Mouse (Mus musculus): ENCODE results near the gene Sema4d.

Gene Sema4d

DNA sequence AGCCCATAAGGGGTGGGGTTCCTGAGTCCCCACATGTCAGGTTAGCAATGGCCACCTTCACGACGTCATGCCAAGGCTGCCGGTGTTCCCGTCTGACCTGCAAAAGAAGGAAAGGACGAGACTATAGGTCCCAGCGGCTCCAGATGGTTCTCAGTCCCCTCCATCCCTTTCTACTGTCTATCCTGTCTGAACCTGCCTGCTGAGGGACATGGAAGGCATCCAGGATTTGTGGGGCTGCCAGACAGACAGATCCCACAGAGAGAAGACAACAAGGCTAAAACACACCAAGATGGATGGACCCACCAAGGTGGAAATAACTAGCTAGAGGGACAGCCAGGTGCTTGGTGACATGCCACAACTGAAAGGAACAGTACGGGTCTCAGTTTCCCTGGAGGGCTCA lies 68.1 kb downstream of the Sema4d start:
- DNase-seq, result no peak

DNA sequence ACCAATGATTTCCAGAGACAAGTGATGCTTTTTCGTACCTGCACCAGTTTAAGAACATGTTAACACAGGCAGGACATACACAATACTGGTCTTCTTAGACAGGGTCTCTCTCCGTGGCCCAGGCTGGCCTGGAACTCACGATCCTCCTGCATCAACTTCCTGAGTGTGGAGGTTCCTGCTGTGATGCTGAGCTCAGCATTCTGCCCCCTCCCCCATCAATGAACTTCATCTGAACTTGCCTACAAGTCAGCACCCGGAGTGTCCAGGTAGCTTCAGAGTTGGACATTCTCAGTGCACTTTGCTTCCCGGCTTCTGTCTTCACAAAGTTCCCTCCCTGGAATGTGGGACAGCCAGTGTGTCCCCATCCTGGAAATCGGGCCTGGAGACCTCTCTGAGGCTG lies 69.0 kb downstream of the Sema4d start:
- no peak for DNase-seq

DNA sequence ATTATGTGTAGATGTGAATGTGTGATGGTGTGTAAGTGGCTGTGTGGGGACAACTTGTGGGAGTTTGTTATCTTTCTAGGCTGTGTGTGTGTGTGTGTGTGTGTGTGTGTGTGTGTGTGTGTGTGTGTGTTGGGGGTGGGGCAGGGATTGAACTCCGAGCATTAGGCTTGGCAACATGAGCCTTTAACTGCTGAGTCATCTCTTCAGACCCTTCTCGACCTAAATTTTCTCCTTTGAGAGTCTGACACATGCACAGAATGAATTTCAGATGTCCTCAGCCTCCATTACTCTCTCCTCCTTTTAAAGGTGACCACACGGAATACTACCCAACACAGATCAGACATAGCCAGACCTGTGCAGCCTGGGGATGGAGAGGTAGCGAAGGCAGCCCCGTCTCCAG lies 70.4 kb downstream of the Sema4d start:
- DNase-seq, result no peak

DNA sequence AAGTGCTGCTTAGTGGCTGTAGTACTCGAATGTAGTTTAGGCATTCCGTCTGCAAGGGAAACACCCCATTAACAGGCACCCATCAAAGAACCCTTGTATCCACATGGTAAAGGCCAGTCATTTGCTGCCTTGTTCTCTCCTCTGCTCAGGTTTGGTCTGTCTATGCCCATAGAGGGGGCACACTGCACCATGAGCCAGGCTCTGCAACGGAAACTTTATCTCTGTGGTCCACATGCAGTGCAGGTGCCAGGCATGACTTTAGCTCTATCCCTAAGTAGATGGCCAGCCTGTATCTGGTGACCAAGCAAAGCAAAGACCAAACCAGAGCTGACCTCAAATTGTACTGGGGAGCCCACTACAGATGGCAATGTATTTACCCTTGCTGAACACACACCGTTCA lies 73.0 kb downstream of the Sema4d start:
- DNase-seq, result no peak

DNA sequence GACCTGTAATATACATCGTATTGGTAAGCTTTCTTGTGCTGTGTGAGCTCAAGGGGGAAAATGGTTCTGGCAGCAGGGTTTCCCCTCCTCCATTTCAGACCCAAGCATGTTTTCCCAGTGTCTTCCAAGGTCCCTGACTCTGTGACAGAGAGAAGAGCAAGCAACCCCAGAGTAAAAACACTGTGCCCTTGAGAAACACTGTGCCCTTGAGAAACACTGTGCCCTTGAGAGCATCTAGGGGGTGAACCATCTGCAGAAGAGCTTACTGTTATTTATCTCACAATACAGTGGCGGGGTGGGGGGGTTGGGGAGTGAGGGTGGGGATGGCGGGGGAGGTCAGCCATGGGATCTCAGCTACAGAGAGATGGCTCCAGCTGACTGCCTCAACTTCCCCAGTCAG lies 74.3 kb downstream of the Sema4d start:
- DNase-seq, result no peak

DNA sequence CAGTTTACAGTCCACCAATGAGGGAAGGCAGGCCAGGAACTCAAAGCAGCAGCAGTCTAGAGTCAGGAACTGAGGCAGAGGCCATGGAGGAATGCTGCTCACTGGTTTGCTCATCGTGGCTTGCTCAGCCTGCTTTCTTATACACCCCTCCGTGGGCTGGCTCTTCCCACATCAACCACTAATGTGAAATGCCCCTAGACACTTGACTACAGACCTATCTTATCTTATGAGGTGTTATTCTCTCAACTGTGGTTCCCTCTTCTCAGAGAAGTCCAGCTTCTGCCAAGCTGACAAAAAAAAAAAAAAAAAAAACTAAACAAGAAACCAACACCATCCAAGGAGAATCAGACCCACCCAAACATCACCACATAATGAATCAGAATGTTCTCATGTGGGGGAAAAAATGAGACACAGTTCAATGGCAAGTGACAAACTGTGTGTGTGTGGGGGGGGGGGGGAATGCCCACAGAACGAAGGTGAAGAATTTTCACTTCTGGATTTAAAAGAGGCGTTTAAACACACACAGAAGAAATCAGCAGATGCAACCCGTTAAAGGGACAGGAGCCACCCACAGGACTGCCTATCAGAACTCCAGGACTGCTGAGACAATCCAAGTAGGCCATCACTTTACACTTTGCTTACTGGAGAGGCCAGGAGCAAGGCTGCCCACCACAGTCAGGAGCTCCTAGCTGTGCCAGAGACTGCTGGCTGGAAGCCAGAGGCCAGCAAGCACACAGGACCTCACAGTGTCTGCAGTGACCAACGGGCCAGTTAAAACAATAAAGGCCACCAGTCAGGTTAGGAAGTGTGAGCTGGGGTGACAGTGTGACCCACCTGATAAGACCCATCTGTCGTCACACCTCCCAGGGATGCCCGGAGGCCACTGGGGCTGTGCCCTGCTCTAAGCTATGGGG lies 76.9 kb downstream of the Sema4d start:
- DNase-seq, result no peak

DNA sequence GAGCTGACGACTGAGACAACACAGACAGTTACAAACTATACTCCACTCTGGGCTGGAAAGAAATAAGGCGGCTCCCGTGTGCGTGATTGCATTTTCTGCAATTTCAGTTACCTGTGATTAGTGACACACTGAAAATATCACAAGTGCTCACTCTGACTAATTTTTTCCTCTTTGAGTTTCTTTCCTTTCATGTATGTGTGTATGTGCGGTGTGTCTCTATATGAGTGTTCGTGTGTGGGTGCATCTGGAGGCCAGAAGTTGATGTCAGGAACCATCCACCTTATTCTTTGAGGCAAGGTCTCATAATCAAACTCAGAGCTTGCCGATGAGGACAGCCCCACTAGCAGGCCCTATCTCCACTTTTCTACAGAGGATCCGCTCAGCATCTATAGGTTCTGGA lies 81.5 kb downstream of the Sema4d start:
- no peak for DNase-seq

DNA sequence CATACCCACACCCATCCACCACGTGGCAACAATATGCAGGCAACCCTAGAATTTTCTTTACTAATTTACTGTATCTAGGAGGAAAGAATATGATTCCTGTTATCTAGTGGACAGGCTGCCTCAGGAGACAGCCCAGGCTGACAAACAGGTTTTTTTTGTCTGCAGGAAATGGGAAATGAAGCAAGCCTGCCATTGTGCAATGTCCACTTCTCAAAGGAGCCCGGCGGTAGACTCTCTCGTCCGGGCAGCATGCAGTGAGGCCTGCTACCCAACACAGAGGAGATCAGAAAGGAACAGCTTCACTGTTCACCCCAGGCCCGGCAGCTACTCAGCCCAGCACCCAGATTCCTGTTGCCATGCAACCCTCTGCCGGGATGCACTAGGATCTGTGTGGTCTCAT lies 82.8 kb downstream of the Sema4d start:
- DNase-seq, result no peak

DNA sequence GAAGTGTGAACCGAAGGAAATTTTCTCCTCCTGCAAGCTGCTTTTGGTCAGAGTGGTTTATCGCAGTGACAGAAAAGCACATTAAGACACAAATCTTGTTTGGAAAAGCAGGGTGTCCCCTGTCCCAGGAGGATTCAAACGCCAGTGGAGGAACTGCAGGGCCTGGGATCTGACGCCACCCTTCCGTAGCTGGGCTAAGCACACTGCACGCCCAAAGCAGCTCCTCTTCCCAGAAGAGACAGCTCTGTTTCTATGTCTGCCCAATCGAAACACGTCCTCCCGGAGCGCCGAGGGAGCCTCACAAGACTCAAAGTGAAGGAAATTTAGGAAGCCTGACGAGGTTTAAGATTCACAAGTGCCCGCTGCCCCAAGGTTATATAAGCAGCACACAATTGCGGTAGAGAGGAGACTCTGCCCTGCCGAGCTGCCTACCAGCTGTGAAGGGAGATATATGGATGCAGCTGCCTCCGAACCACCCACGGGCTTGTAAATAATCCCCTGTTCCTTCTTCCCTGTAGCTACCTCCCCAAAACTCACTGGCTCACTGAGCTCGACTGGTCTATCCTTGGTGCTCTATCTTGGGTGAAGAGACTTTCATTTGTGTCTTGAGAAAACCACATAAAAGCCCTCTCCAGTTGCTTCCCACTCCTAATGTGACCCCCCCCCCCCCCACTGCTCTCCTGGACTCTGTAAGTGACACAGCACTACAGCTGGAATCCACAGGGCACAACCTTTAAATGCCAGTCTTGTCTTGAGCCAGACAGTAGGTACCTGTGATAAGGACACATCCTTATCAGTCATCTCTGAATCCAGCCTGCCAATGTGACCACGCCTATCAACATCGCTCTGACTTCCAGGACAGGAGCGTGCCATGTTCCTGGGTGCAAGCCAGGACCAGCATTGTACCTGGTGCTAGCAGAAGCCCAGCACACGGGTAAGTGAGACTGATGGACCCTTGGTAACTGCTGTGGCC lies 87.4 kb downstream of the Sema4d start:
- no peak for DNase-seq

DNA sequence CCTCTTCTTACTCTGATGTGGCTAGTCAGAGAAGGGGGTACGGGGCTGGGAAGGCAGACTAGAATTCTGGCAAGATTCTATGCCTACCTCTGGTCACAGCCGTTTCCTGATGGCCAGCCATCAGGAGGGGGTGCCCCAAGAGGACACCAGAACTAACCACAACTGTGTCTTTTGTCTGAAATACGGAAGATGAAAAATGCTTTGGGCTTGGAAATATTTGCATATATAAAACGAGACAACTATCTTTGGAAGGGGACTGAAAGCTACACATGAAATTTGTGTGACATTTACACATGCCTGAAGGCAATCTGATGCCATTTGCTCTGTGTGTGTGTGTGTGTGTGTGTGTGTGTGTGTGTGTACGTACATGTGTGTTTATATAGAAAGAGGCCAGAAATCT lies 89.7 kb downstream of the Sema4d start:
- no peak for DNase-seq

DNA sequence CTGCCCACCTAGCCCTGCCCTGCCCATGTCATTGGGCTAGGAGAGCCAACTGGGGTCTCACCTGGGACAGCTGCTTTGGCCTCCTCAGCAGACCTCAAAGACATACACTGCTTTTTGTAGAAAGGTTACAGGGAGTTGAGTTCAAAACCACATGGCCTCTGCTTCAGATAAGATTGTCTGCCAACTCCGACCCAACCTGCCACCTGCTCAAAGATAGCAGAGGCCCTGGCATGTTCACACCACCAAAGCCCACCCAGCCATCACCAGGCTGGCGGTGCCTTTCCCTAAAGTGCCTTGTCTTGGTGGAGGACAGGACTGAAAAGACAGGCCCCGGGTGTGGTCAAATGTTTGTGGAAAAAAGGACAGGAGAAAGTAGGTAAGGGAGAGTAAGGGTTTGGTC lies 95.2 kb downstream of the Sema4d start:
- no peak for DNase-seq

DNA sequence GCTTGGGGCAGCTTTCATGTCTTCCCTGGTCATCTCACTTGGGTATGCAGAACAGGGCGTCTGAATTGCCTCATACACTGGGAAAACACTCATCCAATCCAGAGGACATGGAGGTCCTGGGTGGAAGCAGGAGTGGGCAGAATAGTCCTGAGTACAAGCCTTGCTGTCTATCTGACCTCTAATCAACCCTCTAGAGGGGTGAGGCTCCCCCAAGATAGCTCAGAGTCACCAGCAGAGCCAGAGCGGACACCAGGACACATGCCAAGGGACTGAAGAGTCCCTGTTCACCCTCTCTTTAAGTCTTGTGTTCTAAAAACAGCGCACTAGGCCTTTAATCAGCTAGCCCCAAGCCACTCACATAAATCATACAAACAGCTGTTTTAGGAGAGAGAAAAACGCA lies 95.7 kb downstream of the Sema4d start:
- no peak for DNase-seq

DNA sequence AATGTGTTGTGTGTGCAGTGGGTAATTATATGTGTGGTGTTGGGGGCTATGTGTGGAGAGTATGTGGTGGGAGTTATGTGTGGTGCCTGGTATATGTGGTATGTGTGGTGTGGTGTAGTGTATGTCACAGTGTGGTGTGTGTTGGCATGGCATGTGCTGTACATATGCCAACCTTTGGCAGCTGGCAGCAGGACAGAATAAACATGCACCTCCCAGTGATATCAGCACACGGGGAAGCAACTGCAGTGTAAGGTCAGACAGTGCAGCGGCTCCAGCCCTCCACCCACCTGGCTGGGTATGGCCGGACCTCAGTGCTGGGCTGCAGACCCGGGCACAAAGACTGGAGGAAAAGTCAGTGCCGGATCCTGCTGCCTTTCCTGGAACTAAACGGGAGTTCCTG lies 96.1 kb downstream of the Sema4d start:
- no peak for DNase-seq

DNA sequence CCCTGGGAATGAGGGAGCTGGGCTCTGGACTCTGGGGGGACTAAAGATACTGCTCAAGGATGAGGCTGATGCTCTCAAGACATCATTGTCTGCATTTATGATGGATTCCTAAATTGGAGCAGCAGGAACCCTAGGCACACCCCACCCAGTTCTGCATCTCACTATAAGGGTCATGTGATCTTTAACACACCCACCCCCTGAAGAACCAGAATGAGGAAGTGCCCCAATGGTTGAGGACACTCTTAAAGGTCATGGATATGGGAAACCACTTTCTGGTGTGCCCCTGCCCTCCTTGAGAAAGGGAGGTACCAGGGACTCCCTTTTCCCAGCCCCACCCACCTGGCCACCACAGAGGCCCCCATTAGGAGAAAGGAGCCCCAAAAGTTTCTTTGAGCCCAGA lies 97.1 kb downstream of the Sema4d start:
- DNase-seq, result no peak

DNA sequence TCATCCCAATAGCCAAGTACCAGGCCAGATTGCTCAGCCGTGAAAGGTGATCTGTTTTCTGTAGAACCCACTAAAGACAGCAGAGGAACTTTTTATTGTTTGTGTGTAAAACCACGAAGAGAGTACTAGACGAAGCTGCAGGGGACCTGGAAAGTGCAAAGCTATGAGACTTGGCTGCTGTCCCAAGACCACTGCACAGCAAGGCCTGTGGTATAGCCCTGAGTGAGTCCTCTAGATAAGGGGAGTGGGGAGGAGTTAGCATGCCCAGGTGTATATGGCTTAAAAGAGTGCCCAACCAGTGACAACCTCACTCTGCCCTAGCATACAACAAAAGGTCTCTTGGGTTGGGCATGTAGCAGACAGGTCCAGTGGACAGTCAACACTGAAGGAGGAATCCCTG lies 104.9 kb downstream of the Sema4d start:
- no peak for DNase-seq

DNA sequence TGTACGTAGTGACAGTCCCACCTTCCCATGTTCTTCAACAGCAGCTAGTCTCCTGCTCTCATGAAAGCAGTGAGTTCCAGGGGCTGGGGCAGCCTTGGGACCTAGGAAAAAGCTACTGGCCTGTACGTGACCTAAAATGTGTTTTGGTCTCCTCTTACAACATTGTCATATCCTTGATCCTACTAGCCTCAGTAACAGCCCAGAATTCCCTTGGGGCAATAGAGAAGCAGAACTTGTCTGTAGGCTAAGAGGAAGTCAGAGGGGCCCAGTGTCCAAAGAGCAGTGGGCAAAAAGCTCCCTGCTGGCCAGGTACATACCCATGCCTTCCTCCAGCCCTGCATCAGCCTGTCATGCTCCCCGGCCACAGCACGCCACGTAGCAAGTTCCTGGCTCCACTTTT lies 106.6 kb downstream of the Sema4d start:
- DNase-seq, result no peak

DNA sequence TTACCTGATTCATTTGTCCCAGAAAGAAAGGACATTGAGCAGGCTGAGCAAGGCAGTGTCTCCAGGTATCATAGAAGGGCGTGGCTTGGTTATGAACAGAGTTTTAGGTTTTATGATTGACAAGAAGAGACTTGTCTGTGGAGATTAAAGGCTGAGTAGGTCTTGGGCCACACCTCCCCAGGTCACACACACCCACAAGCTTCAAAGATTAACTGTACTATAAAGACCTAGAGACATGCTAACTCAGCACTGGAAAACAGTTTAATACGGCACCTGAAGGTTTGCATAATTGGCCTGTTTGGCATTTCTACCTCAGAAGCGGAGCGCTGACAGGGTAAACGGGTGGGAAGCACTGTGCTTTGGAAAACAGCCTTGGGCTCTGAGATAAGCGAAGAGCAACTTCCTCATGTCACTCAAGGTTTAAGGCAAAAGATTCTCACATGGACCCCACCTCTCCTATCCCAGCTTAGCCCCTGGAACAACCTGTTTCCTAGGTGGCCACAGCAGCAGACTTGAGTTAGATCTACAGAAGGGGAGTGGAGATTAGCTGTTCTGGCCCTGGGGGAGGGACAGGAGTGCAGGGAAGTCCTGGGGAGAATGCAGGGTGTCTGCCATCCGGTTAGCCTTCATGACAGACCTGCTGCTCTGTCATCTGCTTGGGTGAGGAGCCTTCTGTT lies 108.1 kb downstream of the Sema4d start:
- DNase-seq, result no peak

DNA sequence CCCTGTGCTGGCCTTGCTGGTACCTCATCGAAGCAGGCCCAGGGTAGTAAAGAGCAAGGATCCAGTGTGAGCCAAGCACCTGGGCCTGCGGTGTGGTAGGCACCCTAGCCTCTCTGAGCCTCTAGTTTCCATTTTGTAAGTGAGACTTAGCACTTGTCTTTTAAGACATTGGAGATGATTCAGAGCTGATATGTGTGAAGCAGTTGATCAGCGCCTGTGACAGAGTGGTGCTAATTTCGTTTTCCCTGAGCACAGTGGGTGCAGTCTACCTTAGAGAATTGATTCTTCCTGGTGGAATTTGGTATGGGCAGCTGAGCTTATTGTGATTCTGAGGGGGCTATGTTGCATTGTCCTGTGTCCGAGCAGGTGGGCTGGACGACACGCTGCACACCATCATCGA lies 111.9 kb downstream of the Sema4d start:
- DNase-seq, result no peak

DNA sequence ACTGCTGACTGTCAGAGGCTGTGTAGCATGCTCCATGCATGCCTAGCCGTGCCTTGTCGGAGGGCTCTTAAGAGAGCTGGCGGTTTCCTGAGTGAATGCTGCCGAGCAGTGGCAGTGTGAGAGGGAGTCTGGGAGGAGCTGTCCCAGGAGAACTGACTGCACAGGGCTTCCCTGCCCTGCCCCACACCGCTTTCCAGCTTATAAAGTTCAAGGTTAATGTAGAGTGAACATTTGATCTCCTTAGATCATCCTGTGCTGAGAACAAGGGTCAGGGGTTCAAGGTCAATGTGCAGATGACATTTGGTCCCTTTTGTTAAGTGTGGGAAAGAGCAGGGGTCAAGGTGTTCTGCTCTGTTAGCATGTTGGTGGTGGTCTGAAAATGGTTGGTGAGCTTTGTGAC lies 112.5 kb downstream of the Sema4d start:
- DNase-seq, result no peak

DNA sequence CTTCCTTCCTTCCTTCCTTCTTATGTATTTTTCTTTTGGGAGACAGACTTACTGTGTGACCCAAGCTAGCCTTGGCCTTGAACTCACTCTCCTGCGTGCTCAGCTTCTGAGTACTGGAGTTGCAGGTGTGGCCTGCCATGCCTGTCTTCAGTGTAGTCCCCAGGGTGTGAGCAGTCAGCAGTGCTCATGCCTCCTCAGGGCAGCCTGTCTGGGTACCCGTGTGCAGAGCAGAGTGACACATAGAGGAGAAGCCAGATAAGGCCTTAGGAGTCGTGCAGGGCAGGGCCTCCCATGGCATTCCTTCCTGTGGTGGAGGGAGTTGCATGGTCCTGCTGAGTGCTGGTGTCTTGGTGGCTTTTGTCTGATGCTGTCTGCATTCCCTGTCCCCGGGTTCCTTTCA lies 114.2 kb downstream of the Sema4d start:
- no peak for DNase-seq

DNA sequence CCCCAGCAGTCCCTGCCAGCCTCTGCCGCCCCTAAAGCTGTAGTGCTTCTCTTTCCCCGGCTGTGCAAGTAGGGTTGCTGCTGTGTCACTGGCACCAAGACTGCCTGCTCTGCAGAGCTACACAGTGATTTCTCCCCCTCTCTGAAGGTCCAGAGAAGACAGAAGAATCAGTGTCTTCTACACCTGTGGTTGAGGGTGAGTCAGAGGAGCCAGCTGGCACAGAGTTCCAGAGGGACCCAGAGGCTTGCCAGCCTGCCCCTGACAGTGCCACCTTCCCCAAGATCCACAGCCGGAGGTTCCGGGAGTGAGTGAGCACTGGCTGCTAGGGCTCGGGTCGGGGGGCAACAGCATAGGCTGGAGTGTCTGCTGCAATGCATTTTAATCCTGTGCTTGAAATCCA lies 114.9 kb downstream of the Sema4d start:
- no peak for DNase-seq

DNA sequence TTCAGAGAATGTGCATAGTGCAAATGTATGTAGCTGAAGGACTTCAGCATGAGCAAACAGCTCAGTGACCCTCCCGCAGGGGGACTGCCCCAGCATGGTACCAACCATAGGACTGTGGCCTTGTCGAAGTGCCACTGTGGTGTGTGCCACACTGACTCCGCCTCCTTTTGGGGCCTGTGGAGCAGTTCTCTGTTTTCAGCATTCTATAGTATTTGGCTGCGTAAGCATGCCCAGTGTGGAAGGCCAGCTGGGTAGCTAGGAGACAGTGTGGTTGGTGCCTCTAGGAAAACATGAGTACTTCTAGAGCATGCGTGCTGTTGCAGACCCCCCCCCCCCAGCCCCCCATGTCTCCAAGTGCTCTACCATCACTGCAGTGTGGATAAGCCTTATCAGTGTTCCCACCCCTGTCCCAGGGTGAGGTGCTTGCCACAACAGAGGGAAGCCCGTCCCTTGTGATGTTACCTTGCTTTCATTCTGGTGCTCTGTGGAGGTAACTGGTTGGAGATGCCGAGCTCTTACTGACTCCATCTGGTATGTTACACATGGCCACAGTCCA lies 115.8 kb downstream of the Sema4d start:
- DNase-seq, result no peak

DNA sequence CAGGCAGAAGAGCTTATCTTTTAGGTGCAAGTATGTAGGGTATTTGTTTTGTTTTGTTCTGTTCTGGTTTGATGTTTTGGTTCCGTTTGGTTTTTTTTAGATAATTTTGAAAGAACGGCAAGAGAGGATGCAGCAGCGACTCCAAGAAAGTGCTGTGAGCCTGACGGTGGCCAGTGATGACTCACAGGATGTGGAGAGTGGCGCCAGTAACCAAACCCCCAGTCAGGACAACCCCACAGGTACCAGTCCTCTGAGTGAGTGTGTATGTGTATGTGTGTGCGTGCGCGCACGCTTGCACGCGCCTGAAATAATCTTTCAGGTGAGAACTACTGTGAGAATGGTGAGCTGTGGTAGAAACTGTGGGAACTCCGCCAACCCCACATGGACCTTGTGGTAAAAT lies 116.5 kb downstream of the Sema4d start:
- DNase-seq, result no peak

Measured in thymus, adult 18-20 months (tissue).